Mouse (Mus musculus) midbrain, embryonic 13.5 days (tissue): ENCODE measurements at regions not wholly inside any gene's neighbourhood (a gene's known extent, or its start where the extent isn't known, plus 50 kb on each side); places are given as distances from the start of the nearest gene placed in this dataset.
A peak's percentile ranks its signal among the peaks of the same experiment; 100 is the strongest.

ENCODE experiments used
- ATAC-seq: fragments of 200-750 bp; cut with Nextera tagmentation; 2 replicates; pipeline ENCODE4 v1.8.0; 2017; ENCODE audit warnings: mild to moderate bottlenecking, moderate TSS enrichment, moderate library complexity
- H3K27ac ChIP-seq: fragments of 300-500 bp; sonication (generic); 2 replicates; pipeline ENCODE4 v1.5.1; 2015; ENCODE audit warnings: inconsistent platforms, mild to moderate bottlenecking, moderate library complexity
- H3K27me3 ChIP-seq: fragments of 300-500 bp; sonication (generic); 2 replicates; pipeline ENCODE4 v1.6.1; 2015; ENCODE audit warnings: mild to moderate bottlenecking, inconsistent platforms
- H3K36me3 ChIP-seq: fragments of 300-500 bp; sonication (generic); 2 replicates; pipeline ENCODE4 v1.6.1; 2015; ENCODE audit warnings: mild to moderate bottlenecking, inconsistent platforms
- H3K4me1 ChIP-seq: fragments of 300-500 bp; sonication (generic); replicated peaks from 2 replicates; pipeline ENCODE4 v1.6.1; 2015; ENCODE audit warnings: inconsistent platforms
- H3K4me2 ChIP-seq: fragments of 300-500 bp; sonication (generic); replicated peaks from 2 replicates; pipeline ENCODE4 v1.6.1; 2015; ENCODE audit warnings: moderate library complexity, mild to moderate bottlenecking, inconsistent platforms
- H3K4me3 ChIP-seq: fragments of 300-500 bp; sonication (generic); replicated peaks from 2 replicates; pipeline ENCODE4 v1.5.1; 2015; ENCODE audit warnings: mild to moderate bottlenecking, inconsistent platforms
- H3K9ac ChIP-seq: fragments of 300-500 bp; sonication (generic); replicated peaks from 2 replicates; pipeline ENCODE4 v1.6.1; 2015; ENCODE audit warnings: mild to moderate bottlenecking, inconsistent platforms
- H3K9me3 ChIP-seq: fragments of 300-500 bp; sonication (generic); 2 replicates; pipeline ENCODE4 v1.6.1; 2016; ENCODE audit warnings: mild to moderate bottlenecking, inconsistent platforms
- WGBS: fragments of 180-500 bp; shearing (Covaris S2); methylation state at CpG from one replicate; pipeline ENCODE4 v1.1.7; 2015; 5-methylcytosine and 5-hydroxymethylcytosine counted together

DNA sequence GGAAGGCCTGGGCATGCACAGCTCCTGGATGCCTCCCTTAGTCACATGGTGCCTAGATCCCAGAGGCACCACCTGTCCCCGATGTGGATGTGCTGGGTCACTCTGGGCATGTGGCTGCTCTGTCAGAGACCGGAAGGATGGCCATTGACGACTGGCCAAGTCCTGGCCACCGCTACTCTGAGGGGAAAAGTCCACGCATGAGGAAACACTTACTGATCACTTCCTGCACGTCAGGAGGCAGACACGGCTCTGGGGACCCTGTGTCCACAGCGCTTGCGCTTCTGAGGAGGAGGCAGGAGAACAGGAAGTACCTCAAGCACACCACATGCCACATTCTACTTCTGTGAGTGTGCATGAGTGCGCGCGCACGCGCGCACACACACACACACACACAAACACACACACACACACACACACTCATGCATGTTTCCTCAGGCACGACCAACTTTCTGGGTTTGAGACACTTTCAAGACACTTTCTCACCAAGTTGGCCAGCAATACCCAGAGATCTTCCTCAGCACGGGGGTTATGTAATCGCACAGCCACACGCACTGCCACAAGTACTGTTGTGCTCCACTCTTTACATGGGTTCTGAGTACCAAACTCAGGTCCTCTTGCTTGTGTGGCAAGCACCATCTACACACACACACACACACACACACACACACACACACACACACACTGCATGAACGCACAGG is 85.7 kb upstream of the Tmem189 start:
- Histone ChIP-seq H3K27me3 (peaks cover 6% of the 10 kb centered on the region; the same call in 1 of the 2 replicates), H3K4me2 (no peak overlapping the region), H3K9ac (no peak overlapping the region), H3K9me3 (no peaks in the 10 kb centered on the region), H3K4me3 (no peak overlapping the region), H3K4me1 (peaks cover 25% of the 10 kb centered on the region), H3K36me3 (no peaks in the 10 kb centered on the region), H3K27ac (no peak overlapping the region)
- no peak for ATAC-seq
- 74% methylated on average over 20 of the region's 20 CpGs for WGBS

DNA sequence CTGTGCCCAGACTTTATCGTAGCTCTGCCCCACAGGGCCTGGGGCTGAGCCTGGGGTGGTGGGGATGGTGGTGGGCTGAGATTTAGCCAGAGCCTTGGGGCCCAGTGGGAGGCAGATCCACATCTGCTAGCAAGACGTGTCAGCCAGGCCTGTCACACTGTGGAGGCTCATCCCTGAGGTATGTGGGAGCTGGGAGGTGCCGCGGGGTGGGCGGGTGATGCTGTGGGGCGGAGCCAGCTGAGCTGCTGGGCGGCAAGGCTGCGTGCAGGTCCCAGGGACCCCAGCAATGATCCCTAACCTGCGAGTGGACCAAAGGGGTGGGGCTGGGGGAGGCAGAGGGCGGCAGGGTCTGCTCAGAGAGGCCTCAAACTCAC is 85.2 kb upstream of the Tmem189 start:
- Histone ChIP-seq H3K27ac (no peak overlapping the region), H3K4me3 (no peak overlapping the region), H3K9me3 (no peaks in the 10 kb centered on the region), H3K27me3 (peaks cover 6% of the 10 kb centered on the region; the same call in 1 of the 2 replicates), H3K36me3 (no peaks in the 10 kb centered on the region), H3K4me1 (peaks cover 25% of the 10 kb centered on the region), H3K4me2 (no peak overlapping the region), H3K9ac (no peak overlapping the region)
- 18% methylated on average over 10 of the region's 10 CpGs for WGBS
- ATAC-seq, result no peak

DNA sequence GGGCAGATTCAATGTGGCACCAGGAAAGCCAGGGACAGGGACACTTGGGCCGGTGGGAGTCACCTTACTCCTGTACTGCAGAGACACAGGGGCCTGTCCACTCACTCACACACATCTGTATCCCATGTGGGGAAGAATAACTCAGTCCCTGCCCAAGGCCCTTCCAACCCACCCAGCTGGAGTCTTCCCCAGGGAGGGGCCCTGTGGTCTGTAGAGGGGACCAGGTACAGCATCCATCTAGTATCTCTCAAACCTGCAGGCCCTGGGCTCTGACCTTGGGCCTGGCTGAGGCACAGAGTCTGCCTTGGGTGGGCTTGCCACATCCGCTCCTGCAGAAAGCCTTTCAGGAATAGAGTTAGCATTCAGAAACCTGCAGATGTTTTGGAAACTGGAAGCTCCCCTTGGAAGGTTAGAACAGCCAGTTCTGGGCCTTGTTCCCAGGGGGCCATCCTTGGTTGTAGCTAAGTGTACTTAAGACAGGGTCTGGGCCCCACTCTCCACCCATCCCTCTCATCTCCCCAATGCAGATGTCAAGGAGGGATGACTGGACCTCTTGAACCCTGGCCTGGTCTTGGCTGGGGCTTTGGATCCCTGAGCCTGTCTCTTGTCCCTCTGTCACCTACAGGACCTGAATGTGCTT is 84.7 kb upstream of the Tmem189 start:
- H3K4me1 ChIP-seq, result peaks cover 25% of the 10 kb centered on the region
- no peak overlapping the region for H3K27ac ChIP-seq
- peaks cover 6% of the 10 kb centered on the region; the same call in 1 of the 2 replicates for H3K27me3 ChIP-seq
- H3K36me3 ChIP-seq, result no peaks in the 10 kb centered on the region
- H3K9ac ChIP-seq, result no peak overlapping the region
- WGBS, result 83% methylated on average over 2 of the region's 2 CpGs
- no peak overlapping the region for H3K4me3 ChIP-seq
- ATAC-seq, result no peak
- no peak overlapping the region for H3K4me2 ChIP-seq
- no peaks in the 10 kb centered on the region for H3K9me3 ChIP-seq

DNA sequence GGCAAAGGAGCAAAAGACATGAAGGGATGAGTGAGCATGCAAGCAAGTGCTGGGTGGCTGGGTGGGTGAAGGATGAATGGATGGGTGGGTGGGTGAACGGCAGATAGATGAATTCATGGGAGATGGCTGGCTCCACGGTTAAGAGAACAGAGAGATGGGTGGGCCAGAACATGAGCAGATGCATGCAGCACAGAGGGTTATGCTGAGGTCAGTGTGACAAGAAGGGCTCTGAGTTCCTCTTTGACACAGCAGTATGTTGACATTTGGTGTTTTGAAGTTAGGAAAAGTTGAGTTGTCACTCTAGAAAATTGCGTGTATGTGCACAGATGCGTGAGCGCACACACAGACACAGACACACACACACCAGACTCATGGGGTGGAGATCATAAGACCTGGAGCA is 83.2 kb upstream of the Tmem189 start:
- H3K9ac ChIP-seq, result no peak overlapping the region
- H3K4me3 ChIP-seq, result no peak overlapping the region
- ATAC-seq, result no peak
- no peaks in the 10 kb centered on the region for H3K9me3 ChIP-seq
- H3K27ac ChIP-seq, result no peak overlapping the region
- peaks cover 16% of the 10 kb centered on the region for H3K4me1 ChIP-seq
- peaks cover 6% of the 10 kb centered on the region; the same call in 1 of the 2 replicates for H3K27me3 ChIP-seq
- H3K36me3 ChIP-seq, result no peaks in the 10 kb centered on the region
- no peak overlapping the region for H3K4me2 ChIP-seq
- WGBS, result 91% methylated on average over 5 of the region's 5 CpGs

DNA sequence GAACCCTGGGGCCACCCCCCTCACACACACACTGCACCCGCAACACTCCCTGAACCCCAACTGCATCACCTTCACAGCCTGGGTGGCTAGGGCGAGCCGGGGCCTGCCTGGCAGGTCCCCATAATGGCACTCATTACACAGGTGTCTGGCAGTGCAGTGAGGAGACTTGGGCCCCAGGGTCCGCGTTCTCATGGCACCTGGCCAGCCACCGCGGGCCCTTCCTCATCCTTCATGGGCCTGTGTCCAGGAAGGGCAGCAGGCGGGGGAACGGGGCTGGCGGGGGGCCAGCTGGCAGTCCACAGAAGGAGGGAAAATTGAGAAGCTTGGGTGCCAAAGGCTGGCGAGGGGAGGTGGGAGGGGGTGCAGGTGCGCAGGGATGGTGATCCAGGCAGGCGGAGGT is 78.3 kb upstream of the Tmem189 start:
- H3K4me2 ChIP-seq, result no peak overlapping the region
- peak; percentile 22; the same call in 1 of the 2 replicates for ATAC-seq
- H3K9me3 ChIP-seq, result no peaks in the 10 kb centered on the region
- no peak overlapping the region for H3K4me3 ChIP-seq
- H3K27ac ChIP-seq, result no peak overlapping the region
- no peaks in the 10 kb centered on the region for H3K27me3 ChIP-seq
- WGBS, result 83% methylated on average over 13 of the region's 13 CpGs
- H3K36me3 ChIP-seq, result no peaks in the 10 kb centered on the region
- H3K9ac ChIP-seq, result no peak overlapping the region
- peaks cover 6% of the 10 kb centered on the region; the same call in 1 of the 2 replicates for H3K4me1 ChIP-seq

DNA sequence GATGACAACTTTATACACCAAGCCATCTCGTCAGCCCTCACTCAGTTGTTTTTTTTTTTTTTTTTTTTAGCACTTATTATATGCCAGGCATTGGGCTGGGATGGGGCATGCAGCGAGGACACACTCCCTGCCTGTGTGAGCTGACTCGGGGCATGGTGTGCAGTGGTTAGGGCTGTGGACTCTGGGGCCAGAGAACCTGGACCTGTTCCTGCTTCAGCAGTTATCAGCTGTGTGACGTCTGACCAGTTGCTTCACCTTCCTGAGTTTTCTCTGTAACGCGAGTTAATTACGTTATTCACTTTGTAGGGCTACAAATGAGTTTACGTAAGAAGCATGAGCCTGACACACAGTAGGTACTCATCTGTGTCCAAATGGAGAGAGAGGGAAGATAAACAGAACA is 77.7 kb upstream of the Tmem189 start:
- Histone ChIP-seq H3K4me2 (no peak overlapping the region), H3K36me3 (no peaks in the 10 kb centered on the region), H3K27ac (no peak overlapping the region), H3K9ac (no peak overlapping the region), H3K4me3 (no peak overlapping the region), H3K4me1 (peaks cover 6% of the 10 kb centered on the region; the same call in 1 of the 2 replicates), H3K27me3 (no peaks in the 10 kb centered on the region), H3K9me3 (no peaks in the 10 kb centered on the region)
- ATAC-seq, result no peak
- WGBS, result 88% methylated on average over 8 of the region's 8 CpGs

DNA sequence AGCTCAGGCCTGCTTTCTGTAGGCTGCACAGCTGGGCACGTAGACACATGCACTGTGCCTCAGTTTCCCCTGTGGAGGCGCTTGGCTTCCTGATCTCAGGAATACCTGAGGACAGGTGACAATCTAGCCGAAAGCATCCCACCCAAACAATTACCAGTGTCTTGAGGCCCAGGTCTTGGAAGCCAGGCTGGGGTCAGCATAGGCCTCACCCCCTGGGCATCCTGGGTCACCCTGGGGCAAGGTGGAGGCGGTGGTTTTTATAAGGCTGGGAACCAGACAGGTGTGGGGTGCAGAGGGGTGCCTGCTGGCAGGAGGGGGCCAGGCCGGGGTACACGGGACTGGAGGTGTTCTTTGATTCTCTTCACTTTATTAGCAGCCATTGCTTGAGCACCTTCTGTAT is 76.2 kb upstream of the Tmem189 start:
- H3K9ac ChIP-seq, result no peak overlapping the region
- no peak overlapping the region for H3K27ac ChIP-seq
- no peak overlapping the region for H3K4me2 ChIP-seq
- H3K27me3 ChIP-seq, result no peaks in the 10 kb centered on the region
- WGBS, result 95% methylated on average over 6 of the region's 6 CpGs
- peaks cover 6% of the 10 kb centered on the region; the same call in 1 of the 2 replicates for H3K4me1 ChIP-seq
- H3K36me3 ChIP-seq, result no peaks in the 10 kb centered on the region
- no peak for ATAC-seq
- H3K9me3 ChIP-seq, result no peaks in the 10 kb centered on the region
- no peak overlapping the region for H3K4me3 ChIP-seq

DNA sequence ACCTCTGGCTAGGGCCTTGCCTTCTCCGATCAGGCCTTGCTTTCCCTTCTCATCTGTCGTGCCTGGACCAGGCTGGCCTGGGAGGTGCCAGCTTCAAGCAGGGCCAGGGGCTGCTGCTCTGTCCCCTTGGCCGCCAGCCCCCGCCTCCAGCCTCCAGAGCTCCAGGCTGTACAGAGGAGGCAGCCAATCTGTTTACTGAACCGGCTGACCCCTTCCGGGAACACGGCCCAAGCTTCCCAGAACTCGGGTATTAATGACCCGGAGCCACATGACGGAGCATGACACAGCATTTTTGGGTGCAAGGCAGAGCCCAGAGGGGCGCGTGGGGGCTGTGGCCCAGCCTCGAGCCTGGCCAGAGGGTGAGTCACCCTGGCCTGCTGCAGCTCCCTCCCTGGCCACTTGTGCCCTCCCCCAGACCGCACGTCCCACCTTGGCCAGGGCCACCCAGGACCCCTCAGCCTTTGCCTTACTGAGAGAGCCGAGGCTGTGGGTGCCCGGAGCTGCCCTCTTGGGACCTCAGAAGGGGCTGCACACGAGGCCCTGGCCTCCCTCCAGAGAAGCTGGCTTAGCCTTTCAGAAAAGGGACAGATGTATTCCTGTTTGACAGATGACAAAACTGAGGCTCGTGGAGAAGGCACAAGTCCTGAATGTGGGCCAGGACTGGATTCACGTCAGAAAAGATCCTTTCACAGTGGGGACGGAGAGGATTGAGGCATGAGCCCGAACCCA is 75.6 kb upstream of the Tmem189 start:
- Histone ChIP-seq H3K4me1 (peaks cover 6% of the 10 kb centered on the region; the same call in 1 of the 2 replicates), H3K27me3 (no peaks in the 10 kb centered on the region), H3K36me3 (no peaks in the 10 kb centered on the region), H3K27ac (no peak overlapping the region), H3K9ac (no peak overlapping the region), H3K4me2 (no peak overlapping the region), H3K9me3 (no peaks in the 10 kb centered on the region), H3K4me3 (no peak overlapping the region)
- ATAC-seq, result peak; percentile 53
- WGBS, result 53% methylated on average over 22 of the region's 22 CpGs

DNA sequence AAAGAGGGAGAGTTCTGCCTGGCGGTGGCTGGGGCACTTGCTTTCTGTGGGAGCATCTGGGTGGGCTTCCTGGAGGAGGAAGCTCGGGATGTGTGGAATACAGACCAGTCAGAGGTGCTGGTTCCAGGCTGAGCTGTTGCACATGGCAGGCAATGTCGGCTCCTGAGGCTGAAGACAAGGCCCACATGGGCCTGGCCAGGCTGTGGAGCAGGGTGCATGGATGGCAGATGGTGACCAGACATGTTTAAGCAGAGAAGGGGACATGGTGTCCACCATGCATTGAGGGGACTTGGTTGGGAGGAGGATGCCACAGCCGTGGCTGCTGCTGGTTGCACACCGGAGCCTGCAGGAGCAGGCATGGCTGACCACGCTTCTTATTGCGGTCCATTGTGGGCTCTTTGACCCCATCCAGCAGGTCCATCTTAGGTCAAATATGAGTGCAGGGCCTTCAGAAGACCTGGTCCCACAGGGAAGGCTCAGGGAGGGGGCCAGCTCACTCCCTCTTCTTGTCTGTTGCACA is 74.3 kb upstream of the Tmem189 start:
- no peak overlapping the region for H3K4me2 ChIP-seq
- H3K27me3 ChIP-seq, result no peaks in the 10 kb centered on the region
- H3K36me3 ChIP-seq, result no peaks in the 10 kb centered on the region
- H3K4me3 ChIP-seq, result no peak overlapping the region
- peaks cover 6% of the 10 kb centered on the region; the same call in 1 of the 2 replicates for H3K4me1 ChIP-seq
- WGBS, result 91% methylated on average over 7 of the region's 7 CpGs
- ATAC-seq, result no peak
- H3K27ac ChIP-seq, result no peak overlapping the region
- H3K9me3 ChIP-seq, result no peaks in the 10 kb centered on the region
- H3K9ac ChIP-seq, result no peak overlapping the region

DNA sequence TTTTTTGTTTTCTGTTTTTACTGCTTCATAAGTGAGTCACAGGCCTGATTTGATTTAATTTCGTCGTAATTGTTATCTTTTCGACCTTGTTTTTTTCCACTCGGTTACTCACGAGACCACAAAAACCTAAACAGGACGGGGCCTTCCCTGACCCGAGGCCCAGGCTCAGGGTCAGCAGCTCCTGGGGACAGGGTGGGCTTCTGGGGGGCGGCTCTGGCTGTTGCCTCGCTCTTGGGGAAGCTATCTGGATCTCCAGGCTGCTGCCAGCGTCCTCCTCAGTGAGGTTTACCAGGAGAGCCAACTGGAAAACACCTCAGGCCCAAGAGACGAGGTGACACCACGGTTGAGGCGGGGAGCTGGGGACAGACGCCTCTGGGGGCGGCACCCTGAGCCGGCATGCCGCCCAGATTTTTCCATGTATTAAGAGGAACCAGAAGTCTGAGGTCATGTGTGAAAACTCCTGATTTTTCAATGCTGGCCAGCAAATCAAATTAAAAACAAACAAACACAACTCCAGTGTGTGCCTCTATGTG is 71.8 kb upstream of the Tmem189 start:
- no peaks in the 10 kb centered on the region for H3K9me3 ChIP-seq
- no peak overlapping the region for H3K9ac ChIP-seq
- 83% methylated on average over 17 of the region's 17 CpGs for WGBS
- no peaks in the 10 kb centered on the region for H3K36me3 ChIP-seq
- ATAC-seq, result no peak
- peaks cover 6% of the 10 kb centered on the region; the same call in 1 of the 2 replicates for H3K4me1 ChIP-seq
- no peak overlapping the region for H3K4me3 ChIP-seq
- H3K27me3 ChIP-seq, result no peaks in the 10 kb centered on the region
- no peak overlapping the region for H3K27ac ChIP-seq
- H3K4me2 ChIP-seq, result no peak overlapping the region

DNA sequence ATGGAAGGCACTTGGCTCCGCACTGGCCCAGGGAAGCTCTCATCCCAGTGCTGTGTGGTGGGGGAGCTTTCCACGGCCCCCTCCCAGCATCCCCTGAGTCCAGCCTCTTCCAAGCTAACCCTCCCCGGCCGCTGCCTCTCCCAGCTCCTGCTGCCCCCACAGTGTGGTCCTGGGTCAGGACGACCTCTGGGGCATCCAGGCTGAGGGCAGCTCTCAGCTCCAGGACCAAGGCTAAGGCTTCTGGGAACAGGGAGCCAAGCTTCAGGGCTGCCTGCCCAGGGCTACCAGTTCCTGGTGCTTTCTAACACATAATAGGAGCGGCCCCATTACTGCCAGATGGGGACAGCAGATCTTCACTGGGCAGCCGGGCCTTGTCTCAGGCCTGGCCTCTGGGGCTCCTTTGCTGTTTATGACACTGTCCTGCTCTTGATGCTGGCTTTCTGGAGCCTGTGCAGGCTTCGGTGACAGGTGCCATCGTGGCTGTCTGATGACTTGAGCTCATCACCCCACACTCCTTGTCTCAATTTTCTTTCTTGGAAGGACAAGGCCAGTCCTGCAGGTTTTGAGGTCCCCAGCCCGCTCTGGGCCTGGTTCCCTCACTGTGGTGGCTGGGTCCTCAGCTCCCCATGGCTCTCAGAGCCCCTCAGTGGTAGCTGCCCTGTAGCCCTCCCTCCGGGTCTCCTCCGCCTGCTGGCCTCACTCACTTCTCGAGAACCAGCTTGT is 71.2 kb upstream of the Tmem189 start:
- ATAC-seq, result no peak
- Histone ChIP-seq H3K4me3 (no peak overlapping the region), H3K27ac (no peak overlapping the region), H3K36me3 (no peaks in the 10 kb centered on the region), H3K4me1 (peaks cover 6% of the 10 kb centered on the region; the same call in 1 of the 2 replicates), H3K9ac (no peak overlapping the region), H3K9me3 (no peaks in the 10 kb centered on the region), H3K27me3 (no peaks in the 10 kb centered on the region), H3K4me2 (no peak overlapping the region)
- 80% methylated on average over 13 of the region's 13 CpGs for WGBS
